Mouse (Mus musculus): Measurements from ENCODE around the gene Pla1a.

DNA sequence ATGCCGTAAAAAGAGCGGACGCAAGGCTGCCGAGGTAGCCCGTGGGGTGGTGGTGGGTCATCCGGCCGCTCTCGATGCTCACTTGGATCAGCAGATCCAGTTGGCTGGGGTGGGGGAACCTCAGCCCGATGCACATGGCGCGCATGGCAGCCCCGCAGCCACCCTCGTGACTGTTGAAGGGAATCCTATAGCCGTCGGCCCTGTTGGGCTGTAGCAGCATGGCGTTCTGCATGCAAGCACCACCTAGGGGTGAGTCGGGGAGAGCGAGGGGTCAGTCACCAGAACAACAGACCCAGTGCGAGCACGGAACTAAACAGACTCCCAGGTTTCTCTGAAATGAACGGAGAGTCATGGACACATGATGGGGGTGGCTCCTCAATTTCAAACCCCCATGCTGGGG lies 14.4 kb upstream of the Pla1a start:
- TF ChIP-seq CTCF (IDR thresholded peaks at IDR 0.05; ENCODE audit: control insufficient read depth, insufficient read depth, insufficient replicate concordance, low read depth, low read length) (no peak), POLR2A (IDR thresholded peaks at IDR 0.05; ENCODE audit: control insufficient read depth, low read depth, low read length) (no peak)
